Mouse (Mus musculus): ENCODE measurements around the gene Arntl2.
"Not testable (repeated sequence)": the region's sequence is repeated elsewhere in the genome, so short reads cannot be mapped to it uniquely, and the experiment has no call there.

Gene Arntl2

GRCm38 (mm10) chr6:146847402-146847801, 51.5 kb downstream of the Arntl2 start:
- DNase-seq (ENCODE audit: low spot score), result no peak

GRCm38 (mm10) chr6:146848281-146848680, 52.4 kb downstream of the Arntl2 start:
- DNase-seq (ENCODE audit: low spot score), result no peak

GRCm38 (mm10) chr6:146850050-146850449, 54.2 kb downstream of the Arntl2 start, which contains the start of gene Smco2:
TSS of gene Smco2 (plus strand) at chr6:146850104.
- no peak for DNase-seq (ENCODE audit: low spot score)

- DNase-seq (ENCODE audit: low spot score), result no peak
Measured at GRCm38 (mm10) chr6:146851916-146852315, 56.1 kb downstream of the Arntl2 start.

GRCm38 (mm10) chr6:146852739-146853138, 56.9 kb downstream of the Arntl2 start:
- no peak for DNase-seq (ENCODE audit: low spot score)

- no peak for DNase-seq (ENCODE audit: low spot score)
Measured at GRCm38 (mm10) chr6:146855185-146855584, 59.3 kb downstream of the Arntl2 start.

GRCm38 (mm10) chr6:146857386-146857785, 61.5 kb downstream of the Arntl2 start:
- no peak for DNase-seq (ENCODE audit: low spot score)

- DNase-seq (ENCODE audit: low spot score), result no peak
Measured at GRCm38 (mm10) chr6:146863154-146863553, 67.3 kb downstream of the Arntl2 start.

GRCm38 (mm10) chr6:146864370-146864769, 68.5 kb downstream of the Arntl2 start:
- not testable (repeated sequence) for DNase-seq (ENCODE audit: low spot score)

- no peak for DNase-seq (ENCODE audit: low spot score)
Measured at GRCm38 (mm10) chr6:146865701-146866100, 69.8 kb downstream of the Arntl2 start.

GRCm38 (mm10) chr6:146871975-146872374, 76.1 kb downstream of the Arntl2 start:
- DNase-seq (ENCODE audit: low spot score), result no peak

- DNase-seq (ENCODE audit: low spot score), result no peak
Measured at GRCm38 (mm10) chr6:146874415-146874814, 78.6 kb downstream of the Arntl2 start.

- no peak for DNase-seq (ENCODE audit: low spot score)
Measured at GRCm38 (mm10) chr6:146876820-146877219, 81.0 kb downstream of the Arntl2 start.

GRCm38 (mm10) chr6:146877425-146878045, 81.7 kb downstream of the Arntl2 start:
- no peak for DNase-seq (ENCODE audit: low spot score)

- no peak for DNase-seq (ENCODE audit: low spot score)
Measured at GRCm38 (mm10) chr6:146878926-146879325, 83.1 kb downstream of the Arntl2 start.

- no peak for DNase-seq (ENCODE audit: low spot score)
Measured at GRCm38 (mm10) chr6:146879856-146880255, 84.0 kb downstream of the Arntl2 start.

- DNase-seq (ENCODE audit: low spot score), result no peak
Measured at GRCm38 (mm10) chr6:146880296-146880695, 84.4 kb downstream of the Arntl2 start.

GRCm38 (mm10) chr6:146881896-146882770, 86.3 kb downstream of the Arntl2 start:
- DNase-seq (ENCODE audit: low spot score), result no peak

Data from MN1 (cell line).